In genomic region chr9:70706444-70706843, GRCm38 (mm10) we compare ENCODE assay signal across 14 mouse cellular contexts. TPM values are rescaled to one million over a fixed set of nuclear protein-coding genes. Genes with fewer than 3 reads are reported as not detected.
"Had no signal": no experiment of that assay in that cellular context is flagged by ENCODE, and none has a peak within 500 bp of the region (broad histone marks: within the 10 kb centered on the region; RNA-seq: fewer than 3 reads in every experiment).

No protein-coding gene starts in this region.

- H3K27me3 ChIP-seq: liver, embryonic 15.5 days; midbrain, embryonic 12.5 days; midbrain, embryonic 15.5 days; neural tube, embryonic 12.5 days had no signal

- H3K4me3 ChIP-seq: liver, embryonic 15.5 days; midbrain, embryonic 10.5 days; midbrain, embryonic 12.5 days; midbrain, embryonic 15.5 days; neural tube, embryonic 12.5 days had no signal

- H3K27ac ChIP-seq: liver, embryonic 15.5 days; midbrain, embryonic 10.5 days; midbrain, embryonic 12.5 days; midbrain, embryonic 15.5 days; neural tube, embryonic 12.5 days had no signal

- ATAC-seq: midbrain, embryonic 15.5 days had no signal

- H3K9ac ChIP-seq: liver, embryonic 15.5 days; lung, embryonic 14.5 days; midbrain, embryonic 12.5 days; midbrain, embryonic 15.5 days; neural tube, embryonic 12.5 days had no signal

- H3K4me1 ChIP-seq: midbrain, embryonic 10.5 days; midbrain, embryonic 12.5 days; midbrain, embryonic 15.5 days; neural tube, embryonic 12.5 days had no signal

- H3K4me2 ChIP-seq: liver, embryonic 15.5 days; lung, embryonic 14.5 days; midbrain, embryonic 12.5 days; midbrain, embryonic 15.5 days; neural tube, embryonic 12.5 days had no signal

- H3K9me3 ChIP-seq: liver, embryonic 15.5 days; midbrain, embryonic 10.5 days; midbrain, embryonic 12.5 days; midbrain, embryonic 15.5 days; neural tube, embryonic 12.5 days had no signal

- DNase-seq: lung, adult 18-20 months; lung, embryonic 14.5 days; lung, postnatal 10 days; lung, postnatal 4 days; right cerebral cortex, postnatal 14 days; thymus, adult 2 months; thymus, postnatal 25 days; thymus, postnatal 4 days had no signal

RNA-seq across cellular contexts. Expression of gene Gm10642, which starts 50.4 kb away (rescaled TPM):
- total RNA-seq: monocyte, adult 5-6 weeks had no signal
